Mouse (Mus musculus) intestine, embryonic 16.5 days (tissue): ENCODE measurements around the gene Pln. TPM values are rescaled to one million over a fixed set of nuclear protein-coding genes. Genes with fewer than 3 reads are reported as not detected.
A peak's percentile ranks its signal among the peaks of the same experiment; 100 is the strongest.

Experiments
- ATAC-seq: fragments of 200-750 bp; cut with Nextera tagmentation; 2 replicates; pipeline ENCODE4 v1.8.0; 2017; ENCODE audit warnings: moderate TSS enrichment, moderate library complexity
- H3K27ac ChIP-seq: fragments of 300-500 bp; sonication (generic); 2 replicates; pipeline ENCODE4 v1.5.1; 2014; ENCODE audit warnings: mild to moderate bottlenecking, low read length
- H3K27me3 ChIP-seq: fragments of 300-500 bp; sonication (generic); replicated peaks from 2 replicates; pipeline ENCODE4 v1.6.1; 2014; ENCODE audit warnings: low read length, control low read depth, mixed read lengths; ENCODE audit not compliant: control insufficient read depth, insufficient read depth
- H3K36me3 ChIP-seq: fragments of 300-500 bp; sonication (generic); 2 replicates; pipeline ENCODE4 v1.6.1; 2014; ENCODE audit warnings: low read length, control low read depth; ENCODE audit not compliant: control insufficient read depth, insufficient read depth
- H3K4me1 ChIP-seq: fragments of 300-500 bp; sonication (generic); 2 replicates; pipeline ENCODE4 v1.6.1; 2014; ENCODE audit warnings: low read length, control low read depth, mixed read lengths; ENCODE audit not compliant: control insufficient read depth, insufficient read depth
- H3K4me2 ChIP-seq: fragments of 300-500 bp; sonication (generic); 2 replicates; pipeline ENCODE4 v1.6.1; 2014; ENCODE audit warnings: low read depth, low read length, control low read depth
- H3K4me3 ChIP-seq: fragments of 300-500 bp; sonication (generic); 2 replicates; pipeline ENCODE4 v1.5.1; 2014; ENCODE audit warnings: mild to moderate bottlenecking, low read length
- H3K9ac ChIP-seq: fragments of 300-500 bp; sonication (generic); 2 replicates; pipeline ENCODE4 v1.6.1; 2014; ENCODE audit warnings: low read depth, low read length
- H3K9me3 ChIP-seq: fragments of 300-500 bp; sonication (generic); 2 replicates; pipeline ENCODE4 v1.6.1; 2016; ENCODE audit warnings: low read length, control low read depth; ENCODE audit not compliant: control insufficient read depth
- WGBS: fragments of 180-500 bp; shearing (Covaris S2); extraction: QIAGEN DNeasy Blood & Tissue Kit; methylation state at CpG from one replicate; pipeline ENCODE4 v1.1.7; 2014; 5-methylcytosine and 5-hydroxymethylcytosine counted together
- polyA plus RNA-seq: library from polyadenylated mRNA; unstranded; fragments of >200 nt; fragmentation: Nextera tagmentation; extraction: Ambion mirVana; gene quantifications from 2 replicates; pipeline ENCODE4 v1.2.1, GENCODE M21; 2015

Pln gene
- polyA plus RNA-seq, 1 experiment from 2014 or later, result 0.91 TPM

- Histone ChIP-seq H3K27me3 (no peaks in the 10 kb centered on the region), H3K9ac (no peak overlapping the region), H3K4me2 (no peak overlapping the region), H3K4me1 (peaks cover 2% of the 10 kb centered on the region; the same call in 1 of the 2 replicates), H3K27ac (no peak overlapping the region), H3K9me3 (no peaks in the 10 kb centered on the region), H3K36me3 (no peaks in the 10 kb centered on the region), H3K4me3 (no peak overlapping the region)
- ATAC-seq, result no peak
- 90% methylated on average over 1 of the region's 1 CpGs for WGBS
Observed at GRCm38 (mm10) chr10:53349254-53349653, 11.8 kb downstream of the Pln start.

DNA sequence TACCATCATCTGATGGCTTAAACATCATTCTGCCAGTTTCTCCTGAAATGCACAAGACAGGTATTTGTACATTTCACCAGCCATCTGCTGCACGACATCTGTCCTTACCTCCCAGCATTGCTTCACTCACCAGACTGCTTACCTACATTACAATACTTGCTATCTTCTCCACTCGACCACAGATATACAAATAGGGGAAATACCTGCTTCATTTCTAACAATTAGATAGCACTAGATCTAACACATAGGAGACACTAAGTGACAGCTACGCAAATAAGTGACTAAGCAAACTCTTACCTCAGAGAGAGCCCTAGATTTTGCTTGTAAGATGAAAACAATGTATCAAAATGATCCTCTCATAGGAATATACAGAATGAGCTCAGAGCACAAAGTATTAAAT, 16.2 kb downstream of the Pln start:
- no peak for ATAC-seq
- Histone ChIP-seq H3K4me2 (no peak overlapping the region), H3K27me3 (no peaks in the 10 kb centered on the region), H3K27ac (no peak overlapping the region), H3K36me3 (peaks cover 3% of the 10 kb centered on the region; the same call in 1 of the 2 replicates), H3K4me1 (no peaks in the 10 kb centered on the region), H3K9me3 (no peaks in the 10 kb centered on the region), H3K4me3 (no peak overlapping the region), H3K9ac (no peak overlapping the region)
- WGBS, result 83% methylated on average over 3 of the region's 3 CpGs

DNA sequence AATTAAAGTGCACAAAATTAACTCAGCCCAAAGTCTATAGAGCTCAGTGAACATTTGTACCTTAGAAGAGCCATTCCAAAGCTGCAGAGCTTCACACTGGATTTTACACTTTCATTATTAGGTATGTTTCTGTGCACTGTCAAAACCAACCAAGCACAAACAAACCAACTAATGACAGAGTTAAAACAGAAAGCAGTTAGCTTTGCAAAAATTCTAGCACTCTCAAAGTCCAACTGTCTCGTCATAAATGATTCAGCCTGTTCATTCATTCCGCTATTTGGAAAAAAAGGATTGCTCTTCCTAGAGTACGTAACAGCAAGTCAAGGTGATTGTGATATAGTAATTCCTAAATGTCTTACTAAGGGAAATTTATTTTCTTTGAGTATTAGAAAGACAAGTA, 21.5 kb downstream of the Pln start:
- no peak overlapping the region for H3K4me2 ChIP-seq
- H3K27ac ChIP-seq, result no peak overlapping the region
- no peaks in the 10 kb centered on the region for H3K9me3 ChIP-seq
- WGBS, result 74% methylated on average over 3 of the region's 3 CpGs
- H3K36me3 ChIP-seq, result peaks cover 3% of the 10 kb centered on the region; the same call in 1 of the 2 replicates
- H3K9ac ChIP-seq, result no peak overlapping the region
- ATAC-seq, result no peak
- no peak overlapping the region for H3K4me3 ChIP-seq
- H3K27me3 ChIP-seq, result no peaks in the 10 kb centered on the region
- no peaks in the 10 kb centered on the region for H3K4me1 ChIP-seq

DNA sequence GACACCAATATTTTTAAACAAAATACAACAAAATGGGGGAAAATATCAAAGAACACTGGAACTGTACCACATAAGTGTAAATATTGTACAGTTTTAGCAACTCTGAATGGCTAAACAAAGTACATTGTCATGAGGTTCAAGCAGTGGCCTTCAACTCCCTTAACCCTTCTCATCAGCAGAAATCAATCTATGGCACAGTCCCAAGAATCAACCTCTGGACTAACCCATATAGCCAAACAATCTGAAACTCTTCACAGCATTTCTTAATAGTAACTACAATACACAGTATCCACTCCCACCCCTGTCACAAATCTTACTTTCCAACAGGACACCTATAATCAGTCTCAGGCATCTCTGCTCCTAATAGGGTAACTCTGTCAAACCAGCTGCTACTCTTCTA, 26.8 kb downstream of the Pln start:
- no peaks in the 10 kb centered on the region for H3K36me3 ChIP-seq
- no peak overlapping the region for H3K4me3 ChIP-seq
- H3K27me3 ChIP-seq, result no peaks in the 10 kb centered on the region
- H3K4me2 ChIP-seq, result no peak overlapping the region
- no peaks in the 10 kb centered on the region for H3K9me3 ChIP-seq
- no peak for ATAC-seq
- no peaks in the 10 kb centered on the region for H3K4me1 ChIP-seq
- H3K9ac ChIP-seq, result no peak overlapping the region
- no peak overlapping the region for H3K27ac ChIP-seq

DNA sequence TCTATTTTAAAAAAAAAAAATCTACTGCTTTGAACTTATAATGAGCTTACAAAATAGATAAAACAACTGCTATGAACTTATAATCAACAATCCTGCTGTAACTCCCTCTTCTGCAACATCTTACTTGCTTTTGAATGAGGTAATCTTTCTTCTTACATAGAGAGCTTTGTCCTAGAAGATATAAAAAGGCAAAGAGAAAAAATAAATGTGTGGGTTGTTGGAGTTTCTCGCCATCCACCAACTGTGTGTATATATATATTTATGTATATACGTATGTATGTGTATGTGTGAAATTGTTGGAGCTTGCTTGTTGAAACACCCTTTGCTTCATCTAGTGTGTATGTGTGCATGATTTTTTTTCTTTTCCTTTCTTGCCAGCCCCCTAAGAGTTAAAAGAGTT, 29.8 kb downstream of the Pln start:
- ATAC-seq, result no peak
- H3K9ac ChIP-seq, result no peak overlapping the region
- H3K36me3 ChIP-seq, result no peaks in the 10 kb centered on the region
- 87% methylated on average over 2 of the region's 2 CpGs for WGBS
- no peak overlapping the region for H3K27ac ChIP-seq
- no peak overlapping the region for H3K4me2 ChIP-seq
- H3K27me3 ChIP-seq, result no peaks in the 10 kb centered on the region
- H3K4me3 ChIP-seq, result no peak overlapping the region
- no peaks in the 10 kb centered on the region for H3K4me1 ChIP-seq
- H3K9me3 ChIP-seq, result no peaks in the 10 kb centered on the region; the same call in 1 of the 2 replicates

DNA sequence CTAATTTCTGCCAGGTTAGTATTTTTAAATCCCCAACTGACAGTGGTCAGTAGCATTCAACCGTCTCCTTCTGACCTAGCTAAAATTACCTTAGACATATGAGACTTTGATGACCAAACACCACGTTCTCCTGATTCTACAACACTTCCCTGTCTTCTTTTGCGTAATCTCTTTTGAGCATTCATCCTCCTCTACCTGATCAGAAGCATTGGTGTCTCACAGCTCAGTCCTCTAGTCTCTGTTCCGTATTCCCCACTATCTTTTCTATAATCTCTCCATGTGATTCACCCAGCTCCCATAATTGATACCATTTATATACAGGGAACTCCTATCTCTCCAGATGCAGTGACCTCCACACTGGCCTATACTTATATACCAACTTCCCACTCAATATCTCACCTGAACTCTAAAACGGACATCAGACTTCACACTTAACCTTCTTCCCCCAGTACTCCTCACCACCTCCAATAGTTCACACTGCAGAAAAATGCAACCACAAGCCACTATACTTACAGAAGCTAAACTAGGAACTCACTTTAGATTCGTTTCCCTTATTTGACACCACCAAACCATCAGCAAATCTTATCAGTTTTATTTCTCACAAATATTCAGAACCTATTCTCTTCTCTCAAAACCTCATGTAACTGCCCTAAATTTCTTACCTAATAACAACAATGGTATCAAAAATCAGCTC, 36.6 kb downstream of the Pln start:
- Histone ChIP-seq H3K4me3 (no peak overlapping the region), H3K4me2 (no peak overlapping the region), H3K27me3 (no peaks in the 10 kb centered on the region), H3K9me3 (no peaks in the 10 kb centered on the region; the same call in 1 of the 2 replicates), H3K9ac (no peak overlapping the region), H3K27ac (no peak overlapping the region), H3K36me3 (no peaks in the 10 kb centered on the region), H3K4me1 (no peaks in the 10 kb centered on the region; the same call in 1 of the 2 replicates)
- ATAC-seq, result no peak
- WGBS, result 89% methylated on average over 6 of the region's 6 CpGs

DNA sequence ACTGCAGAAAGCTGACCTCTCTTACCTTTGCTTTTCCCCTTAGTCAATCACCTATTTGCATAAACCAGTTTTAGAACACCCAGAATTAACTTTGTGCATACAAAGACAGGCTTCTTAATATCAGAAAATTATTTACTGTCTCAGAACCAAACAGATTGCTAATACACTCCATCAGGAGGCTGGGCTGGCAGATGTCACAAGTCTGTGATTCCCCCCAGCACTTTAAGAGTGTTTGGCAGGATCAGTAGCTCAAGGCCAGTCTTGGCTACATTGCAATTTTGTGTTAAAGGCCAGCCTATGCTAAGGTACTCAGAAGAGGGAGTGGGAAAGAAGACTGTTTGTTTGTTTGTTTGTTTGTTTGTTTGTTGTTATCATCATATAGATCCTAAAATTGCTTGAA, 39.6 kb downstream of the Pln start:
- peaks cover 3% of the 10 kb centered on the region; the same call in 1 of the 2 replicates for H3K4me1 ChIP-seq
- ATAC-seq, result no peak
- no peaks in the 10 kb centered on the region for H3K36me3 ChIP-seq
- no peaks in the 10 kb centered on the region for H3K27me3 ChIP-seq
- H3K27ac ChIP-seq, result no peak overlapping the region
- no peak overlapping the region for H3K9ac ChIP-seq
- H3K4me2 ChIP-seq, result no peak overlapping the region
- no peaks in the 10 kb centered on the region for H3K9me3 ChIP-seq
- no peak overlapping the region for H3K4me3 ChIP-seq

DNA sequence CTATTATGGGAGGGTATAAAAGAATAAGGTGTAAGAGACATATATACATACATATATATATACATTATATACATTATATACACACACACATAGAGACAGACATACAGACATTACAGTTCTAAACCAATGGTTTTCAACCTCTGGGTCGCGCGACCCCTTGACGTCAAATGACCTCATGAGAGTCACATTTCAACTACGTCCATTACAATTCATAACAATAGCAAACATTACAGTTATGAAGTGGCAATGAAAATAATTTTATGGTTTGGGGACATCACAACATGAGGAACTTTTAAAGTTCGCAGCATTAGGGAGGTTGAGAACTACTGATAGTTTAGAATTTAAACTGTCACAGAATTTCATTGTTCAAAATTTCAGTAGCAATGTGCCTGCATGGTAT, 40.8 kb downstream of the Pln start:
- no peaks in the 10 kb centered on the region for H3K27me3 ChIP-seq
- WGBS, result 68% methylated on average over 6 of the region's 6 CpGs
- no peak overlapping the region for H3K27ac ChIP-seq
- H3K9me3 ChIP-seq, result no peaks in the 10 kb centered on the region
- no peaks in the 10 kb centered on the region for H3K36me3 ChIP-seq
- H3K4me2 ChIP-seq, result peak overlapping the region; percentile 70
- ATAC-seq, result no peak
- 0 out of 2 replicates have a peak overlapping the region, but pooled peaks have one; percentile 95 for H3K9ac ChIP-seq
- H3K4me3 ChIP-seq, result peak overlapping the region; percentile 88
- H3K4me1 ChIP-seq, result peaks cover 3% of the 10 kb centered on the region; the same call in 1 of the 2 replicates

DNA sequence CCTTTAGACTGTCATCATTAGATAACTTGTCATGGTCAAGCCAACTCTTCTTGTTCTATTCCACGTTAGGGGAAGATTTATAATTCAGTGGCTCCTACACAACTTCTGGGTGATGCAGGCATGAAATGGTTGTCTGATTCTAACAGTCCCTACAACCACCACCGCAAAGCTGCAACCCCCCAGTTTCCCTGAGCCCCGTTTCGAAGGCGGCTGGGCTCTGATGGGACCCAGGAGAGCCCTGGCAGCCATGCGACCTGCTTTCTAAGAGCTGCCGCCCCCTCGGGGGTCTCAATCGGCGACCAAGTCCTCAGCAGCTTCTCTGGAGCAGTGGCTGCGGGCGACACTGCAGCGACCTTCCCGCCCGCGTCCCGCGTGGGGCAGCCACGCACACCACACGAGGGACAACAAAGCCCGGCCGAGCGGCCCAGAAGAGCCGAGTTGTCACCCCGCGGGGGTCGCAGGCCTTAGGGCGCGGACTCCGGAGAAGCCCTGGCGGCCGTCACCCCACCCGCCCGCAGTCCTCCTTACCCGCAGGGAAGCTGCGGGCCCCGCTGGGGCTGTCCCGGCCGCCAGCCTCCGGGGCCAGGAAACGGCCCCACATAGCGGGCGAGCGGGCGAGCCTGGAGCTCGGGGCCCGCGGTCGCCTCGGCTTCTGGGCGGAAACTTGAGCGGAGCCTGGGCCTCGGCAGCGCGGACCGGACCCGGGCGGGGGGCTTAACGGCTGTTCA, 41.7 kb downstream of the Pln start:
- Histone ChIP-seq H3K4me3 (peak overlapping the region; percentile 88), H3K9ac (peak overlapping the region; percentile 95), H3K27ac (peak overlapping the region; percentile 96), H3K27me3 (no peaks in the 10 kb centered on the region), H3K4me2 (peak overlapping the region; percentile 70), H3K9me3 (no peaks in the 10 kb centered on the region), H3K36me3 (no peaks in the 10 kb centered on the region), H3K4me1 (peaks cover 3% of the 10 kb centered on the region; the same call in 1 of the 2 replicates)
- WGBS, result under 1% methylated on average over 59 of the region's 59 CpGs
- peak; percentile 92 for ATAC-seq
